In genomic region chr12:31268315-31268714, GRCm38 (mm10) we compare ENCODE assay signal across 16 mouse cellular contexts. TPM values are rescaled to one million over a fixed set of nuclear protein-coding genes. Genes with fewer than 3 reads are reported as not detected.
DNase-seq lines count a peak whose midpoint lies in the region; ATAC-seq and TF ChIP-seq lines count a peak whose summit lies in the region.
"Had no signal": no experiment of that assay in that cellular context is flagged by ENCODE, and none has a peak within 500 bp of the region (broad histone marks: within the 10 kb centered on the region; RNA-seq: fewer than 3 reads in every experiment).

No protein-coding gene starts in this region.

- H3K36me3 ChIP-seq in kidney, embryonic 15.5 days, result peaks cover 45% of the 10 kb centered on the region
- 0 out of 2 replicates have a peak, but pooled peaks cover 4% of the 10 kb centered on the region for H3K36me3 ChIP-seq in intestine, postnatal 0 days (ENCODE audit: control insufficient read depth, insufficient read depth)
- H3K36me3 ChIP-seq: midbrain, embryonic 15.5 days had no signal

- H3K27ac ChIP-seq in kidney, embryonic 15.5 days, result peak overlapping the region; percentile 65
- no peak overlapping the region for H3K27ac ChIP-seq in intestine, postnatal 0 days (ENCODE audit: low read depth, low read length)
- H3K27ac ChIP-seq: forebrain, embryonic 10.5 days; midbrain, embryonic 15.5 days had no signal

- H3K4me1 ChIP-seq in kidney, embryonic 15.5 days, result peaks cover 82% of the 10 kb centered on the region
- 0 out of 2 replicates have a peak, but pooled peaks cover 5% of the 10 kb centered on the region for H3K4me1 ChIP-seq in intestine, postnatal 0 days (replicated peaks; ENCODE audit: control insufficient read depth, insufficient read depth, low read length)

- TF ChIP-seq CTCF in intestine, postnatal 0 days (IDR thresholded peaks at IDR 0.05; ENCODE audit: low read depth), result no peak

- no peaks in the 10 kb centered on the region for H3K9me3 ChIP-seq in kidney, embryonic 15.5 days (replicated peaks)
- no peaks in the 10 kb centered on the region for H3K9me3 ChIP-seq in intestine, postnatal 0 days (ENCODE audit: control insufficient read depth)
- H3K9me3 ChIP-seq: forebrain, embryonic 10.5 days; midbrain, embryonic 15.5 days had no signal

- no peak for ATAC-seq in kidney, embryonic 15.5 days (replicated peaks; ENCODE audit: low FRiP score)
- ATAC-seq in intestine, postnatal 0 days, result no peak
- ATAC-seq: liver, postnatal 0 days; midbrain, embryonic 15.5 days had no signal

- intact Hi-C loops in left cerebral cortex, postnatal 36 days (cut with DNase I), result loop anchor here (5.0 kb wide), 1 partner anchor 101 kb away; no protein-coding TSS in a partner anchor

- no peaks in the 10 kb centered on the region for H3K27me3 ChIP-seq in kidney, embryonic 15.5 days
- H3K27me3 ChIP-seq in intestine, postnatal 0 days (replicated peaks; ENCODE audit: control insufficient read depth, insufficient read depth, low read length), result peaks cover 23% of the 10 kb centered on the region

- peak; percentile 80 for DNase-seq in heart, adult 11 months
- DNase-seq in heart, adult 9 months (ENCODE audit: low spot score in 2 of 2), result no peak
- DNase-seq in kidney, postnatal 10 days, result no peak
- peak; percentile 21 for DNase-seq in brain, adult 2 months (ENCODE audit: low read depth, low spot score)
- DNase-seq in left cerebral cortex, postnatal 36 days (ENCODE audit: low spot score in 2 of 2), result no peak
- no peak for DNase-seq in yolk sac, embryonic 10.5 days (ENCODE audit: low spot score)
- DNase-seq: cerebellum, postnatal 36 days; gastrocnemius, postnatal 36 days; liver, postnatal 0 days; thymus, adult 2 months had no signal

- H3K4me2 ChIP-seq in kidney, embryonic 15.5 days, result peak overlapping the region; percentile 81
- H3K4me2 ChIP-seq in intestine, postnatal 0 days (replicated peaks; ENCODE audit: low read depth), result peak overlapping the region; percentile 87
- H3K4me2 ChIP-seq: midbrain, embryonic 15.5 days had no signal

- WGBS in kidney, embryonic 15.5 days, result 32% methylated on average over 3 of the region's 3 CpGs
- 70% methylated on average over 3 of the region's 3 CpGs for WGBS in intestine, postnatal 0 days

- H3K9ac ChIP-seq in kidney, embryonic 15.5 days, result peak overlapping the region; percentile 19; the same call in 1 of the 2 replicates
- H3K9ac ChIP-seq in intestine, postnatal 0 days (ENCODE audit: low read depth, low read length), result no peak overlapping the region
- H3K9ac ChIP-seq: liver, postnatal 0 days; midbrain, embryonic 15.5 days had no signal

- H3K4me3 ChIP-seq in kidney, embryonic 15.5 days (replicated peaks), result peak overlapping the region; percentile 75
- H3K4me3 ChIP-seq in intestine, postnatal 0 days (ENCODE audit: low read depth, low read length), result no peak overlapping the region
- H3K4me3 ChIP-seq: forebrain, embryonic 10.5 days; midbrain, embryonic 15.5 days had no signal

RNA-seq across cellular contexts. Expression of gene Lamb1, which starts 3.3 kb away (rescaled TPM):
- polyA plus RNA-seq in kidney, embryonic 15.5 days (2015; fragmentation: Nextera tagmentation; extraction: Ambion mirVana), result 134 and 144 TPM in 2 replicates
- polyA plus RNA-seq in intestine, postnatal 0 days (2015; fragmentation: Nextera tagmentation; extraction: Ambion mirVana), result 25.8 and 27.5 TPM in 2 replicates
- 10 to 100 TPM; 12.4 to 16.5 TPM for total RNA-seq in left cerebral cortex, postnatal 36 days (2021)

RNA-seq across cellular contexts. Expression of gene Gm6993, which starts 27.7 kb away (rescaled TPM):
- not detected in 2 replicates for polyA plus RNA-seq in kidney, embryonic 15.5 days (2015; fragmentation: Nextera tagmentation; extraction: Ambion mirVana)
- polyA plus RNA-seq in intestine, postnatal 0 days (2015; fragmentation: Nextera tagmentation; extraction: Ambion mirVana), result not detected in 2 replicates
- total RNA-seq in left cerebral cortex, postnatal 36 days (2021), result not detected
- total RNA-seq: gastrocnemius, postnatal 36 days had no signal
- polyA plus RNA-seq: C2C12; forebrain, embryonic 10.5 days; large intestine, adult 2 months; liver, postnatal 0 days; midbrain, embryonic 15.5 days; thymus, adult 2 months had no signal

Comparison
In these comparisons a context has a peak if more than half of its experiments do, and no peak if none do; other contexts are left out.
1. DNase-seq: peak in heart, adult 11 months (single experiment) and brain, adult 2 months (single experiment); none in heart, adult 9 months (0 of 2), kidney, postnatal 10 days (single experiment), left cerebral cortex, postnatal 36 days (0 of 2) and yolk sac, embryonic 10.5 days (single experiment).